Mouse (Mus musculus) heart, postnatal 0 days (tissue): ENCODE data around the gene Rmdn2. TPM values are rescaled to one million over a fixed set of nuclear protein-coding genes. Genes with fewer than 3 reads are reported as not detected.

Experiments
- ATAC-seq: fragments of 200-750 bp; cut with Nextera tagmentation; 2 replicates; pipeline ENCODE4 v1.8.0; 2017; ENCODE audit warnings: low read depth, moderate number of reproducible peaks, moderate library complexity; ENCODE audit not compliant: insufficient read depth
- DNase-seq: peaks from one replicate; pipeline ENCODE4 v3.0.0-alpha.2; 2016; ENCODE audit warnings: low spot score
- H3K27ac ChIP-seq: fragments of 300-500 bp; sonication (generic); 2 replicates; pipeline ENCODE4 v1.5.1; 2014; ENCODE audit warnings: low read depth, mild to moderate bottlenecking
- H3K27me3 ChIP-seq: fragments of 300-500 bp; sonication (generic); 2 replicates; pipeline ENCODE4 v1.6.1; 2014; ENCODE audit warnings: low read length, mixed read lengths; ENCODE audit not compliant: control insufficient read depth, insufficient read depth
- H3K36me3 ChIP-seq: fragments of 300-500 bp; sonication (generic); replicated peaks from 2 replicates; pipeline ENCODE4 v1.6.1; 2014; ENCODE audit warnings: low read length, mixed read lengths; ENCODE audit not compliant: control insufficient read depth, insufficient read depth
- H3K4me1 ChIP-seq: fragments of 300-500 bp; sonication (generic); 2 replicates; pipeline ENCODE4 v1.6.1; 2014; ENCODE audit warnings: antibody characterized with exemption; ENCODE audit not compliant: control insufficient read depth, insufficient read depth
- H3K4me2 ChIP-seq: fragments of 300-500 bp; sonication (generic); 2 replicates; pipeline ENCODE4 v1.6.1; 2014; ENCODE audit warnings: low read depth, mild to moderate bottlenecking, low read length, moderate library complexity
- H3K4me3 ChIP-seq: fragments of 300-500 bp; sonication (generic); 2 replicates; pipeline ENCODE4 v1.5.1; 2014; ENCODE audit warnings: low read depth, low read length
- H3K9ac ChIP-seq: fragments of 300-500 bp; sonication (generic); replicated peaks from 2 replicates; pipeline ENCODE4 v1.6.1; 2014; ENCODE audit warnings: low read depth, low read length, mixed read lengths
- H3K9me3 ChIP-seq: fragments of 300-500 bp; sonication (generic); replicated peaks from 2 replicates; pipeline ENCODE4 v1.6.1; 2016; ENCODE audit warnings: low read length; ENCODE audit not compliant: control insufficient read depth
- CTCF ChIP-seq: IDR thresholded peaks from 2 replicates; pipeline ENCODE4 v1.5.1; 2016; ENCODE audit warnings: antibody characterized with exemption, control low read depth, low read depth
- EP300 ChIP-seq: IDR thresholded peaks from 2 replicates; pipeline ENCODE4 v1.6.1; 2016; ENCODE audit warnings: antibody characterized with exemption, low read depth
- WGBS: fragments of 180-500 bp; shearing (Covaris S2); extraction: QIAGEN DNeasy Blood & Tissue Kit; methylation state at CpG from one replicate; pipeline ENCODE4 v1.1.7; 2014; 5-methylcytosine and 5-hydroxymethylcytosine counted together
- polyA plus RNA-seq: library from polyadenylated mRNA; unstranded; fragments of >200 nt; fragmentation: Nextera tagmentation; extraction: Ambion mirVana; gene quantifications from 2 replicates; pipeline ENCODE4 v1.2.1, GENCODE M21; 2015
- total RNA-seq: library from RNA; depleted of rRNA; stranded (reverse); fragments of >200 nt; gene quantifications from 2 replicates; pipeline ENCODE4 v1.2.3, GENCODE M21; 2014; ENCODE audit warnings: low replicate concordance

Gene Rmdn2
- total and polyA plus RNA-seq, 2 experiments from 2014 or later = 3.0 to 11.4 TPM

DNA sequence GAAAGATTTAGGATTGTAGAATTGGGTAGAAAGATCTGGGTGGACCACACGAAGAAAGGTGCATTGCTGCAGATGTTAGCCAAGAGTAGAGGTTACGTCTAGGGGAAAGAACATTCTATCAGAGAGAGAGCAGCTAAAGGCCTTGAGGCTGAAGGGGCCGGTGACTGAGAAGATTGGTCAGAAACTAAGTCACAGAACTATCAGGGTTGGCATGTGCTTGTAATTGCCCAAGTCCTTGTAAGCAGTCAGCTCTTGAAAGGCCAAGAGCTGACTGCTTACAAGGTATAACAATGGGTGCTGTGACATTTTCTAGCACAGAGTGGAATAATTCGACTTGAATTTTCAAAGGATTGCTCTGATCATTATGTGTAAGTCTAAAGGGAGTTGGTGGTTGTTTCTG lies 38.2 kb downstream of the Rmdn2 start:
- no peaks in the 10 kb centered on the region for H3K4me1 ChIP-seq
- H3K36me3 ChIP-seq = no peaks in the 10 kb centered on the region
- DNase-seq = no peak
- ATAC-seq = no peak
- H3K4me3 ChIP-seq = no peak overlapping the region
- H3K27me3 ChIP-seq = no peaks in the 10 kb centered on the region
- WGBS = 82% methylated on average over 4 of the region's 4 CpGs
- no peaks in the 10 kb centered on the region for H3K9me3 ChIP-seq
- TF ChIP-seq EP300 (no peak), CTCF (no peak)
- no peak overlapping the region for H3K27ac ChIP-seq
- H3K9ac ChIP-seq = no peak overlapping the region
- no peak overlapping the region for H3K4me2 ChIP-seq

DNA sequence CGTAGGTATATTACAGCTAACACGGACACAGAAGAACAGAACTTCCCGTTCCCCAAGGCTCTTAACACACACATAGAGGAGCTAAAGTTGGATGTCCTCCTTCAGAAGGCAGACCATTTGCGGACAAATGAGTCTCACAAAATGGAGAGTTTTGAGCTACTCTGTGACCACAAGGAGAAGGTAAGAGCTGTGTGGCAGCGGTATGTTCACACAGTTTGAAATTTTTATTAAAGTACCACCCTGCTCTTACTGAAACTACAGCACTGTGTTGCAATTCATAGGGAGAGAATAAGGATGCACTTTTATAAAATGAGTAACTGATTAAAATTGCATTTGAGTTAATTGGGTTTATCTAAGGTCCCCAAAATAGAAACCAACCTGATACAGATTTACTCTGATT lies 38.6 kb downstream of the Rmdn2 start:
- 92% methylated on average over 5 of the region's 5 CpGs for WGBS
- Histone ChIP-seq H3K9me3 (no peaks in the 10 kb centered on the region), H3K27me3 (no peaks in the 10 kb centered on the region), H3K4me1 (no peaks in the 10 kb centered on the region), H3K4me2 (no peak overlapping the region), H3K4me3 (no peak overlapping the region), H3K9ac (no peak overlapping the region), H3K36me3 (no peaks in the 10 kb centered on the region), H3K27ac (no peak overlapping the region)
- DNase-seq (no peak), ATAC-seq (no peak)
- TF ChIP-seq EP300 (no peak), CTCF (no peak)

DNA sequence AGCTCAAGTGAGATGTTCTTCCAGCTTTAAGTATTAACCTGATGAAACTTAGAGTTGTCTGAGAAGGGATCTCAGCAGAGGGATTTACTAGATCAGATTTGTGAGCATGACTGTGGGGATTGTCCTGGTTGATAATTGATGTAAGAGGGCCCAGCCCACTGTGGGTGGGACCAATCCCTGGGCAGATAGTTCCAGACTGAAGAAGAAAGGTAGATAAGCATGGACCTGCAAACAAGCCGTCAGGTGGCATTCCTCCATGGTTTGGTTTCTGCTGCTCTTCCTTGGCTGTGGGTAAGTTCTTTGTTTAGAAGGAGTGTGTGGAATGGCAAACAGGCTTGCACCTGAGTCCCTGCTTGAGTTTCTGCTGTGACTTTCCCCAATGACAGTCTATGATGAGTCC lies 41.5 kb downstream of the Rmdn2 start:
- Histone ChIP-seq H3K4me1 (no peaks in the 10 kb centered on the region), H3K27ac (no peak overlapping the region), H3K4me3 (no peak overlapping the region), H3K4me2 (no peak overlapping the region), H3K27me3 (no peaks in the 10 kb centered on the region), H3K9me3 (no peaks in the 10 kb centered on the region), H3K36me3 (no peaks in the 10 kb centered on the region), H3K9ac (no peak overlapping the region)
- TF ChIP-seq CTCF = no peak
- no peak for TF ChIP-seq EP300
- DNase-seq (no peak), ATAC-seq (no peak)
- 92% methylated on average over 1 of the region's 1 CpGs for WGBS

DNA sequence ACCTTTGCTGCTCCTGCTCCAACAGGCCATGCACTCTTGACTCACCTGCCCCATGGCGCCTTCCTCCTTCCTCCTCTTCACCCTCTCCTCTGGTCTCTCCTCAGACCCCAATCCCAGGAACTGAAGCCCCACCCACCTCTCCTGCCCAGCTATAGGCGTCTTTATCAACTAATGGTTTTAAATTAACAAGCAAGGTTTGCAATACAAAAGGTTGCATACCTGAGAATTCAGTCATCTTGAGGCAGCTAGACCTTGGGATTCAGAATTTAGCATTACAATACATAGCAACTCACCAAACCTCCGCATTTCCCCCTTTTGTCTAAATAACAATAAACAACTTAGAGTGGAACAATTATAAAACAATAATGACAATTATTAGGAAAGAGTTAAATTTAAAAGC lies 42.5 kb downstream of the Rmdn2 start:
- ATAC-seq (no peak), DNase-seq (no peak)
- H3K36me3 ChIP-seq = no peaks in the 10 kb centered on the region
- no peak overlapping the region for H3K9ac ChIP-seq
- H3K9me3 ChIP-seq = no peaks in the 10 kb centered on the region
- no peak for TF ChIP-seq EP300
- TF ChIP-seq CTCF = no peak
- WGBS = 74% methylated on average over 3 of the region's 3 CpGs
- no peaks in the 10 kb centered on the region for H3K27me3 ChIP-seq
- no peaks in the 10 kb centered on the region for H3K4me1 ChIP-seq
- H3K27ac ChIP-seq = no peak overlapping the region
- H3K4me2 ChIP-seq = no peak overlapping the region
- H3K4me3 ChIP-seq = no peak overlapping the region

DNA sequence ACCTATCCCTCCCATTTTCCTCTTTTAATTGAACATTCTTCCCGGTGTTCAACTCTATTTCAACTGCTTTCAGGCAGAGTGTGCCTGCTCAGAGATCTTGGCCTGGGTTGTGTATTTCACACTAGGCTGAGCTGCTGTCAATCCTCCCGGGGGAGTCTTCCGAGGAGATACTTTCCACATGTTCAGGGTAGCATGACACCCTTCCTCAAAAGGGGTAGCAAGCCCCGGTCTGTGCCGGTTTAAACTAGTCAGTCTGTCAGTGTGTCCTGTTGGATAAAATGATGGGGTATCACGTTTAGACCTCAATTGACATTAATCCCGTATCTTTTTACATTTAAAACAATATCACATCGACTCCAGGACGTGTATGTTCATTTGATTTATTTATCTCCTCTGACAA lies 46.1 kb downstream of the Rmdn2 start:
- no peaks in the 10 kb centered on the region for H3K27me3 ChIP-seq
- no peaks in the 10 kb centered on the region for H3K36me3 ChIP-seq
- no peak for TF ChIP-seq EP300
- TF ChIP-seq CTCF = no peak
- ATAC-seq (no peak), DNase-seq (no peak)
- H3K9ac ChIP-seq = no peak overlapping the region
- no peak overlapping the region for H3K27ac ChIP-seq
- 35% methylated on average over 9 of the region's 9 CpGs for WGBS
- no peak overlapping the region for H3K4me2 ChIP-seq
- no peaks in the 10 kb centered on the region for H3K4me1 ChIP-seq
- H3K9me3 ChIP-seq = no peaks in the 10 kb centered on the region
- no peak overlapping the region for H3K4me3 ChIP-seq

DNA sequence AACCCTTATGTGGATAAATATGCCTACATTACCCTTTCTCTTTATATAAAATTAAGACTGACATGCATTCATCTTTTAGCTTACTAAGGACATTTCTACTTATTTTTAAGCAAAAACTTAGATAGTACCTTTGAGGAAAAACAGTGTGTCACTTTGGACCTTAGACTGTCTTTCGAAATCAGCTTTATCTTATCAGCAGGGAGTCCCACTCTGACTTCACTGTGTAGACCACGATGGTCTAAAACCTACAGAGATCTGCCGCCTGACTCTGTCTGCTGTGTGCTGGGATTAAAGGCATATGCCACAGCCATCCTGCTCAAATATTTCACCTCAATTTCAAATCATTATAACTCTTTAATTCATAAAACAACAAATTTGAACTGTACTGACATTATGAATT lies 46.8 kb downstream of the Rmdn2 start:
- no peak for ATAC-seq
- Histone ChIP-seq H3K9ac (no peak overlapping the region), H3K4me1 (no peaks in the 10 kb centered on the region), H3K9me3 (no peaks in the 10 kb centered on the region), H3K27me3 (no peaks in the 10 kb centered on the region), H3K4me3 (no peak overlapping the region), H3K36me3 (no peaks in the 10 kb centered on the region), H3K4me2 (no peak overlapping the region), H3K27ac (no peak overlapping the region)
- TF ChIP-seq EP300 (no peak), CTCF (no peak)
- no peak for DNase-seq
- 48% methylated on average over 3 of the region's 3 CpGs for WGBS
